Mouse (Mus musculus): Measurements from ENCODE around the gene Fitm2.

DNA sequence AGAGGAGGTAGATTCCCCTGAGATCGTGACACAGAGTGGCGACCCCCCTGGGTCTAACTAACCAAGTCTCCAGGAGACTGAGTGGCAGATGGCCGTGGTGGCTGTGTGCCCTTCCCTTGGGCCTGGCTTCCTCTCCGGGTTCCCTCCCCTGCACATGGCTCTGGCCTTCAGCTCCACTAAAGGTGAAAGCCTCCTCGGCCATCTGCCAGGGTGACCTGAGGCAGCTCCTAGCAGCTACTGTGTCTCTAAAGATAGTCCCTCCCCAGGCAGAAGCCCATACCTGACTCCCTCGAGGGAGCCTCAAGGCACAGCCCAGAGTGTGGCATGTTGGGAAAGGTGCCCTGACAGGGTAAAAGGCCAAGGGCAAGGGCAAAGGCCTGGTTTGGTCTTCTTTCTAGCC is 28.9 kb downstream of the Fitm2 start:
- TF ChIP-seq POLR2A (IDR thresholded peaks at IDR 0.05; ENCODE audit: control insufficient read depth, extremely low read depth, insufficient read depth, low read length, poor library complexity) (no peak), CTCF (IDR thresholded peaks at IDR 0.05; ENCODE audit: borderline replicate concordance, control insufficient read depth, extremely low read depth, insufficient read depth, low read length, poor library complexity) (no peak)
